Mouse (Mus musculus): Measurements from ENCODE around the gene Gstm2. TPM values are rescaled to one million over a fixed set of nuclear protein-coding genes. Genes with fewer than 3 reads are reported as not detected.
A peak's percentile ranks its signal among the peaks of the same experiment; 100 is the strongest.
"Not testable (repeated sequence)": the region's sequence is repeated elsewhere in the genome, so short reads cannot be mapped to it uniquely, and the experiment has no call there.

The Gstm2 gene
- polyA plus RNA-seq, 1 experiment: 28.1 TPM

DNA sequence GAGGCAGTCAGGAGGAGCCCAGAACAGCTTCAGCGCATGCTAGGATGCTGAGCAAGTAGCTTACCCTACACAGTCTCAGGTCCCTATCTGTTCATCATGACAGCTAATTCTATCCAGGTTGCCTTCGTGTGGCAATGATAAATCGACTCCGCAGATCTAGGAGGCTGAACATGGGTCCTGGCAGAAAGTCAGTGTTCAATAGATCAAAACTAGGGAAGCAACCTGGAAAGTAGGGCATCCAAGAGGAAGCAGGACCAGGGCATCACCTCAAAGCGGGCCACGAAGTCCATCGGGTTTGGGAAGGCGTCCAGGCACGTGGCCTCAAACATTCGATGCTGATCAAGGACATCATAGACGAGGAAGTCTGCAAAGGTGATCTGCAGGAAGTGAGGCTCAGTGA is 35.7 kb downstream of the Gstm2 start:
- TF ChIP-seq CTCF (IDR thresholded peaks at IDR 0.05; ENCODE audit: borderline replicate concordance, control insufficient read depth, extremely low read depth, insufficient read depth, low read length, poor library complexity) (no peak), POLR2A (IDR thresholded peaks at IDR 0.05; ENCODE audit: control insufficient read depth, extremely low read depth, insufficient read depth, low read length, poor library complexity) (no peak)
- Histone ChIP-seq H3K4me1 (replicated peaks; ENCODE audit: control insufficient read depth, insufficient read depth, low read length) (no peaks in the 10 kb centered on the region), H3K36me3 (ENCODE audit: control insufficient read depth, insufficient read depth, low read length) (no peaks in the 10 kb centered on the region), H3K27ac (ENCODE audit: control insufficient read depth, insufficient read depth, low read length) (no peak overlapping the region), H3K27me3 (ENCODE audit: control insufficient read depth, insufficient read depth, low read length) (no peaks in the 10 kb centered on the region), H3K4me3 (ENCODE audit: control insufficient read depth, insufficient read depth, low read length) (no peak overlapping the region)
- DNase-seq: no peak
- 84% methylated on average over 11 of the region's 11 CpGs for WGBS

DNA sequence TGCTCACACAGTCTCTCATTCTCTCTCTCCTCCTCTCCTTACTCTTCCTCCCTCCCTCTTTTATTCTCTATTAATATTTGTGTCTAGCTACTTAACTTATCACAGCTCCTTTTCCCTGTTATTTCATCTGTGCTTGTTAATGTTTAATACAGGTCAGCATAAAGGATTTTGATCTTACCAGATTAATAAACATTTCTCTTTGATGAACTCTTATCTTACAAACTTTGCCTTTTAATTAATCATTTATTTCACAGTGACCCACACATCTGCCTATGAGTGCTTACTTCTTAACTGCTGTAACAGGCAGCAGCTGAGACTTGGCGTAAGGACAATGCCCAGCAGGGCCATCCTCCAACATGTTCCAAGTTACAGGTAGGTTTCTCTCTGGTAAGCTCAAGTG is 36.8 kb downstream of the Gstm2 start:
- H3K27me3 ChIP-seq (ENCODE audit: control insufficient read depth, insufficient read depth, low read length); H3K4me1 ChIP-seq (replicated peaks; ENCODE audit: control insufficient read depth, insufficient read depth, low read length); H3K36me3 ChIP-seq (ENCODE audit: control insufficient read depth, insufficient read depth, low read length); DNase-seq; H3K4me3 ChIP-seq (ENCODE audit: control insufficient read depth, insufficient read depth, low read length); H3K27ac ChIP-seq (ENCODE audit: control insufficient read depth, insufficient read depth, low read length): not testable (repeated sequence)
- WGBS: 97% methylated on average over 1 of the region's 1 CpGs

DNA sequence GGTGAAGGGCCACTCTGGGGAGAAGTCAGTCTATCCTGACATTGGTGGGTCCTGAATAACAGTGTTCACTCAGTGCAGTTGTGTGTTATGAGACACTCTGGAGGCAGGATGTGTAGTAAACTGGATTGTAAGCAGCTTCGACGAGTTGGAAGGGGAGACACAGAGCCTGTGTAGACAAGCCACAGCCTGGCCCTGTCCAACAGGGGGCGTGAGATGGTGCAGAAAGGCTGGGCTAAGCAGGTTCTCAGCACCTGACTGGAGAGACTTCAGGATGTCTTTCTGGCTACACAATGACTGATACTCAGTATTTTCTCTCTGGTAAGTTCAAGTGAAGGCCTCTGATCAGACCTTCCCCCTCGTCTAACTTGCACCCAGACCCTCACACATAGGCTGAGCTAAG is 40.5 kb downstream of the Gstm2 start:
- 77% methylated on average over 4 of the region's 4 CpGs for WGBS
- Histone ChIP-seq H3K4me3 (ENCODE audit: control insufficient read depth, insufficient read depth, low read length) (no peak overlapping the region), H3K4me1 (replicated peaks; ENCODE audit: control insufficient read depth, insufficient read depth, low read length) (no peaks in the 10 kb centered on the region), H3K27me3 (ENCODE audit: control insufficient read depth, insufficient read depth, low read length) (no peaks in the 10 kb centered on the region), H3K36me3 (ENCODE audit: control insufficient read depth, insufficient read depth, low read length) (no peaks in the 10 kb centered on the region), H3K27ac (ENCODE audit: control insufficient read depth, insufficient read depth, low read length) (no peak overlapping the region)
- no peak for DNase-seq
- TF ChIP-seq POLR2A (IDR thresholded peaks at IDR 0.05; ENCODE audit: control insufficient read depth, extremely low read depth, insufficient read depth, low read length, poor library complexity): no peak
- TF ChIP-seq CTCF (IDR thresholded peaks at IDR 0.05; ENCODE audit: borderline replicate concordance, control insufficient read depth, extremely low read depth, insufficient read depth, low read length, poor library complexity): no peak

DNA sequence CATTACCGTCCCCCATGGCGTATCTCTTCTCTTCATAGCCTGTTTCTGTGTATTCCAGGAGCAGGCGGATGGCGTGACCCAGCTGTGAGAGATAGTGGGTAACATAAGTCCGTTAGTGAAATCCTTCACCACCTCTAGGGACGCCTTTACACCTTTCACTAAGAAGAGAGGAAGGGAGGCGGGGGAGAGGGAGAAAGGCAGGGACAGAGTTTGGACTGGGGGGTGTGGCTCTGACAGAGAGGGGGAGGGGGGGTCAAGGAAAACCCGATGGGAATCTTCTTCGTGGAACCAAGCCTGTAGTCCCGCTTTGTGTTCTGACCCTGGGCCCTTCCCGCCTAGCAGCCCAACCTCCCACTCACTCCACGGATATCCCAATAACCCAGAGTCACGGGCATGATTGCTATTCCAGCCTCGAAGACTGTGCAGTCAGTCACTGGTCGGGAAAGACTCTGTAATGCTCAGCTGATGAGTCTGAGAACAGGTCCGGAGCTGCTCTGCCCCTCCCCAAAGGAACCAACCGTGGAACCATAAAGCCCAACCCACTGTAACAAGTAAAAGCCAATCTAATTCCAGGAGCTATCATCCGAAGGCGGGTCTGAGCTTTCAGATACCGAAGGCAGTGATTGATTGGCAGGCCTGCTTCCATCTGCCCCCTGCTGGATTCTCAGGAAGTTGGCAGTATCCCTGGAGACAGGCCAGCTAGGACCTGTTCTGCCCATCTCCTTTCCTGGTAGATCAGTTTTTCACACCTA is 42.8 kb downstream of the Gstm2 start, which contains the start of gene Gstm6:
Gene Gstm6, minus strand, starts transcription at position 511 of the 752 bp plus-strand sequence.
- H3K27ac ChIP-seq (ENCODE audit: control insufficient read depth, insufficient read depth, low read length): peak within 1 kb of the TSS; percentile 30; the same call in 1 of the 2 replicates
- H3K4me3 ChIP-seq (ENCODE audit: control insufficient read depth, insufficient read depth, low read length): no peak within 1 kb of the TSS
- no peaks in the 10 kb centered on the region for H3K27me3 ChIP-seq (ENCODE audit: control insufficient read depth, insufficient read depth, low read length)

DNA sequence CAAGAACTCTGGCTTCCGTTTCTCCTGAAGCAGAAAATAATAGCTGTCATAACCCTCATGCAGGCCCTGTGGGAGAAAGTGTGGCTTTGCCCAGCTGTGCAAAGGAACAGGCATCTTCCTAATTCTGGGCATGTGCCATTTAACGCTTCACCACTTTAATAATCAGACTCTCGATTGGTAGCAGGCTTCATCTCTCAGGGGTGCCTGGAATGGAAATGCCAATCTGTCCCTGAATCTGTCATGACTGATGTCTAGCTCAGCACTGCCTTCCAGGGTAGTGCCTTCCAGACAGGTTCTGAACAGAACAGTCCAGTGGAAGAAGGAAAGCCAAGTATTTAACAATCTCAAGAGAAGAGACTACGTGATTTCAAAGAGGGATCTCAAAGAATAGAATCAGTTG is 45.0 kb downstream of the Gstm2 start:
- H3K4me1 ChIP-seq (replicated peaks; ENCODE audit: control insufficient read depth, insufficient read depth, low read length): no peaks in the 10 kb centered on the region
- no peaks in the 10 kb centered on the region for H3K27me3 ChIP-seq (ENCODE audit: control insufficient read depth, insufficient read depth, low read length)
- no peaks in the 10 kb centered on the region for H3K36me3 ChIP-seq (ENCODE audit: control insufficient read depth, insufficient read depth, low read length)
- no peak for TF ChIP-seq CTCF (IDR thresholded peaks at IDR 0.05; ENCODE audit: borderline replicate concordance, control insufficient read depth, extremely low read depth, insufficient read depth, low read length, poor library complexity)
- TF ChIP-seq POLR2A (IDR thresholded peaks at IDR 0.05; ENCODE audit: control insufficient read depth, extremely low read depth, insufficient read depth, low read length, poor library complexity): no peak
- no peak for DNase-seq
- WGBS: 93% methylated on average over 4 of the region's 4 CpGs
- H3K4me3 ChIP-seq (ENCODE audit: control insufficient read depth, insufficient read depth, low read length): no peak overlapping the region
- H3K27ac ChIP-seq (ENCODE audit: control insufficient read depth, insufficient read depth, low read length): no peak overlapping the region

More for the DNA sequence above, 42.8 kb downstream of the Gstm2 start, which contains the start of gene Gstm6:
- Histone ChIP-seq H3K4me1 (replicated peaks; ENCODE audit: control insufficient read depth, insufficient read depth, low read length) (no peaks in the 10 kb centered on the region), H3K36me3 (ENCODE audit: control insufficient read depth, insufficient read depth, low read length) (no peaks in the 10 kb centered on the region)
- 78% methylated on average over 20 of the region's 20 CpGs for WGBS
- no peak for TF ChIP-seq POLR2A (IDR thresholded peaks at IDR 0.05; ENCODE audit: control insufficient read depth, extremely low read depth, insufficient read depth, low read length, poor library complexity)
- no peak for TF ChIP-seq CTCF (IDR thresholded peaks at IDR 0.05; ENCODE audit: borderline replicate concordance, control insufficient read depth, extremely low read depth, insufficient read depth, low read length, poor library complexity)
- no peak for DNase-seq

DNA sequence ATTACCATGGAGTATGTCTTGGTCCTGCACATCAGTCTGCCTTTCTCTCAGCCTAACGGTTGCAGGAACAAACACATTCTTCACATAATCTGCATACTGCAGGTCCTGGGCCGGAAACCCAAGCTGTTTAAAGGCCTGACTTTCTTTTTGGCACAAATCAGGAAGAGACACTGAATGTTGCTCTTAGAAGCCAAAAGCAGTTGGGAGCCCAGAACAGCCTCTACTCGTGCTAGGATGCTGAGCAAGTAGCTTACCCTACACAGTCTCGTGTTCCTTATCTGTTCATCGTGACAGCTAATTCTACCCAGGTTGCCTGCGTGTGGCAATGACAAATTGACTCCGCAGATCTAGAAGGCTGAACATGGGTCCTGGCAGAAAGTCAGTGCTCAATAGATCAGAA is 45.7 kb downstream of the Gstm2 start:
- TF ChIP-seq POLR2A (IDR thresholded peaks at IDR 0.05; ENCODE audit: control insufficient read depth, extremely low read depth, insufficient read depth, low read length, poor library complexity): no peak
- TF ChIP-seq CTCF (IDR thresholded peaks at IDR 0.05; ENCODE audit: borderline replicate concordance, control insufficient read depth, extremely low read depth, insufficient read depth, low read length, poor library complexity): no peak
- Histone ChIP-seq H3K36me3 (ENCODE audit: control insufficient read depth, insufficient read depth, low read length) (no peaks in the 10 kb centered on the region), H3K4me3 (ENCODE audit: control insufficient read depth, insufficient read depth, low read length) (no peak overlapping the region), H3K4me1 (replicated peaks; ENCODE audit: control insufficient read depth, insufficient read depth, low read length) (no peaks in the 10 kb centered on the region), H3K27me3 (ENCODE audit: control insufficient read depth, insufficient read depth, low read length) (no peaks in the 10 kb centered on the region), H3K27ac (ENCODE audit: control insufficient read depth, insufficient read depth, low read length) (no peak overlapping the region)
- 77% methylated on average over 7 of the region's 7 CpGs for WGBS
- no peak for DNase-seq

DNA sequence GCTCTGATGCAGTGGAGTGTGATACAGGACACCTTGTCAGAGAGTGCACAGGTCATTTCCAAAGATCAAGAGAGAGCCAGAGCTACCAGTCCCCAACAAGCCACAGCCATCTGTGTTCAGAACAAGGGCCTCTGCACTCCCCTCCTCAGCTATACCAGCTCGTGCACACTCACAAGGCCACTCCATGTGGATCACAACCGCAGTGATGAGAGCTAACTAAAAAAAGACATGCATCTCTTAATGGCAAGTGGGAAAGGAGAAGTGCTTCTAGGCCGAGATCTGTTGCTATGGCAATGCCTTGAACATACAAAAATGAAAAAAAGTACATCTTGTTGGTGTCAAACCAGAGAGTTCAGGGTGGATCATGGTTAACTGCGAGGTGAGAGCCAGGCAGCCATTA is 46.4 kb downstream of the Gstm2 start:
- TF ChIP-seq CTCF (IDR thresholded peaks at IDR 0.05; ENCODE audit: borderline replicate concordance, control insufficient read depth, extremely low read depth, insufficient read depth, low read length, poor library complexity) (no peak), POLR2A (IDR thresholded peaks at IDR 0.05; ENCODE audit: control insufficient read depth, extremely low read depth, insufficient read depth, low read length, poor library complexity) (no peak)
- no peaks in the 10 kb centered on the region for H3K4me1 ChIP-seq (replicated peaks; ENCODE audit: control insufficient read depth, insufficient read depth, low read length)
- H3K36me3 ChIP-seq (ENCODE audit: control insufficient read depth, insufficient read depth, low read length): no peaks in the 10 kb centered on the region
- H3K27me3 ChIP-seq (ENCODE audit: control insufficient read depth, insufficient read depth, low read length): no peaks in the 10 kb centered on the region
- no peak overlapping the region for H3K4me3 ChIP-seq (ENCODE audit: control insufficient read depth, insufficient read depth, low read length)
- DNase-seq: no peak
- no peak overlapping the region for H3K27ac ChIP-seq (ENCODE audit: control insufficient read depth, insufficient read depth, low read length)
- WGBS: 22% methylated on average over 4 of the region's 4 CpGs
